Mouse (Mus musculus): ENCODE results near the gene Usp7. TPM values are rescaled to one million over a fixed set of nuclear protein-coding genes. Genes with fewer than 3 reads are reported as not detected.

Gene Usp7
- polyA plus RNA-seq, 1 experiment, result 94.8 TPM

GRCm38 (mm10) chr16:8717744-8718143, 74.4 kb downstream of the Usp7 start:
- Histone ChIP-seq H3K27ac (ENCODE audit: control insufficient read depth, insufficient read depth, low read length) (no peak overlapping the region), H3K36me3 (ENCODE audit: control insufficient read depth, insufficient read depth, low read length) (peaks cover 37% of the 10 kb centered on the region), H3K4me3 (ENCODE audit: control insufficient read depth, insufficient read depth, low read length) (no peak overlapping the region), H3K27me3 (ENCODE audit: control insufficient read depth, insufficient read depth, low read length) (no peaks in the 10 kb centered on the region), H3K4me1 (replicated peaks; ENCODE audit: control insufficient read depth, insufficient read depth, low read length) (peaks cover 14% of the 10 kb centered on the region)
- 96% methylated on average over 10 of the region's 10 CpGs for WGBS
- TF ChIP-seq CTCF (IDR thresholded peaks at IDR 0.05; ENCODE audit: borderline replicate concordance, control insufficient read depth, extremely low read depth, insufficient read depth, low read length, poor library complexity) (no peak), POLR2A (IDR thresholded peaks at IDR 0.05; ENCODE audit: control insufficient read depth, extremely low read depth, insufficient read depth, low read length, poor library complexity) (no peak)
- DNase-seq, result no peak

- H3K36me3 ChIP-seq (ENCODE audit: control insufficient read depth, insufficient read depth, low read length), result peaks cover 50% of the 10 kb centered on the region
- H3K4me1 ChIP-seq (replicated peaks; ENCODE audit: control insufficient read depth, insufficient read depth, low read length), result peaks cover 11% of the 10 kb centered on the region
- H3K27ac ChIP-seq (ENCODE audit: control insufficient read depth, insufficient read depth, low read length), result no peak overlapping the region
- H3K27me3 ChIP-seq (ENCODE audit: control insufficient read depth, insufficient read depth, low read length), result no peaks in the 10 kb centered on the region
- H3K4me3 ChIP-seq (ENCODE audit: control insufficient read depth, insufficient read depth, low read length), result no peak overlapping the region
- WGBS, result 84% methylated on average over 6 of the region's 6 CpGs
- TF ChIP-seq CTCF (IDR thresholded peaks at IDR 0.05; ENCODE audit: borderline replicate concordance, control insufficient read depth, extremely low read depth, insufficient read depth, low read length, poor library complexity), result no peak
- no peak for DNase-seq
Observed at GRCm38 (mm10) chr16:8716300-8716699, 75.8 kb downstream of the Usp7 start.

- 92% methylated on average over 10 of the region's 10 CpGs for WGBS
- peaks cover 9% of the 10 kb centered on the region for H3K4me1 ChIP-seq (replicated peaks; ENCODE audit: control insufficient read depth, insufficient read depth, low read length)
- peaks cover 57% of the 10 kb centered on the region for H3K36me3 ChIP-seq (ENCODE audit: control insufficient read depth, insufficient read depth, low read length)
- no peaks in the 10 kb centered on the region for H3K27me3 ChIP-seq (ENCODE audit: control insufficient read depth, insufficient read depth, low read length)
- H3K4me3 ChIP-seq (ENCODE audit: control insufficient read depth, insufficient read depth, low read length), result no peak overlapping the region
- DNase-seq, result no peak
- no peak overlapping the region for H3K27ac ChIP-seq (ENCODE audit: control insufficient read depth, insufficient read depth, low read length)
- TF ChIP-seq CTCF (IDR thresholded peaks at IDR 0.05; ENCODE audit: borderline replicate concordance, control insufficient read depth, extremely low read depth, insufficient read depth, low read length, poor library complexity) (no peak), POLR2A (IDR thresholded peaks at IDR 0.05; ENCODE audit: control insufficient read depth, extremely low read depth, insufficient read depth, low read length, poor library complexity) (no peak)
Observed at GRCm38 (mm10) chr16:8715513-8716080, 76.5 kb downstream of the Usp7 start.

GRCm38 (mm10) chr16:8714851-8715250, 77.3 kb downstream of the Usp7 start:
- DNase-seq, result no peak
- no peaks in the 10 kb centered on the region for H3K27me3 ChIP-seq (ENCODE audit: control insufficient read depth, insufficient read depth, low read length)
- no peak overlapping the region for H3K27ac ChIP-seq (ENCODE audit: control insufficient read depth, insufficient read depth, low read length)
- H3K4me1 ChIP-seq (replicated peaks; ENCODE audit: control insufficient read depth, insufficient read depth, low read length), result peaks cover 7% of the 10 kb centered on the region
- peaks cover 65% of the 10 kb centered on the region for H3K36me3 ChIP-seq (ENCODE audit: control insufficient read depth, insufficient read depth, low read length)
- H3K4me3 ChIP-seq (ENCODE audit: control insufficient read depth, insufficient read depth, low read length), result no peak overlapping the region
- 89% methylated on average over 5 of the region's 5 CpGs for WGBS
- TF ChIP-seq POLR2A (IDR thresholded peaks at IDR 0.05; ENCODE audit: control insufficient read depth, extremely low read depth, insufficient read depth, low read length, poor library complexity) (no peak), CTCF (IDR thresholded peaks at IDR 0.05; ENCODE audit: borderline replicate concordance, control insufficient read depth, extremely low read depth, insufficient read depth, low read length, poor library complexity) (no peak)

DNA sequence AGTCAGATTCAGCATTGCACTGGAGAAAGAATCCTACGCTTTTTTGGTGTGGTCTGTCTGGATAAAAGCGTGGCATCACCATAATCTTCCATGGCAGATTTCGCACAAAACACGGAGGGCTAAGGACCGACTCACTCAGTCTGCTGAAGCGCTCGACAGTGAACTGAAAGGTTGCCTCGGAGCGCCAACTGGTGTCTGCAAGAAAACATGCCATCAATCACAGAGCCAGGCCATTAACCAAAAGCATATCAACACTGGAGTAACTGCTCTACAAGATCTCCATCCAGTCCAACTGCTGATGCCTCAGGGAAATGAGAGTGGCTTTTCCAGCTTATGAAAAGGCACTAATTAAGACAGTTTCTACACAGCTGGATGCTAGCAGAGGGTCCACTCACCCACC, 80.1 kb downstream of the Usp7 start:
- Histone ChIP-seq H3K4me1 (replicated peaks; ENCODE audit: control insufficient read depth, insufficient read depth, low read length) (no peaks in the 10 kb centered on the region), H3K4me3 (ENCODE audit: control insufficient read depth, insufficient read depth, low read length) (no peak overlapping the region), H3K27me3 (ENCODE audit: control insufficient read depth, insufficient read depth, low read length) (no peaks in the 10 kb centered on the region), H3K36me3 (ENCODE audit: control insufficient read depth, insufficient read depth, low read length) (peaks cover 93% of the 10 kb centered on the region), H3K27ac (ENCODE audit: control insufficient read depth, insufficient read depth, low read length) (no peak overlapping the region)
- 96% methylated on average over 9 of the region's 9 CpGs for WGBS
- TF ChIP-seq CTCF (IDR thresholded peaks at IDR 0.05; ENCODE audit: borderline replicate concordance, control insufficient read depth, extremely low read depth, insufficient read depth, low read length, poor library complexity) (no peak), POLR2A (IDR thresholded peaks at IDR 0.05; ENCODE audit: control insufficient read depth, extremely low read depth, insufficient read depth, low read length, poor library complexity) (no peak)
- DNase-seq, result no peak

- Histone ChIP-seq H3K4me3 (ENCODE audit: control insufficient read depth, insufficient read depth, low read length) (no peak overlapping the region), H3K27me3 (ENCODE audit: control insufficient read depth, insufficient read depth, low read length) (no peaks in the 10 kb centered on the region), H3K27ac (ENCODE audit: control insufficient read depth, insufficient read depth, low read length) (no peak overlapping the region), H3K36me3 (ENCODE audit: control insufficient read depth, insufficient read depth, low read length) (peaks cover 97% of the 10 kb centered on the region), H3K4me1 (replicated peaks; ENCODE audit: control insufficient read depth, insufficient read depth, low read length) (no peaks in the 10 kb centered on the region)
- TF ChIP-seq CTCF (IDR thresholded peaks at IDR 0.05; ENCODE audit: borderline replicate concordance, control insufficient read depth, extremely low read depth, insufficient read depth, low read length, poor library complexity), result no peak
- no peak for TF ChIP-seq POLR2A (IDR thresholded peaks at IDR 0.05; ENCODE audit: control insufficient read depth, extremely low read depth, insufficient read depth, low read length, poor library complexity)
- no peak for DNase-seq
- WGBS, result 97% methylated on average over 3 of the region's 3 CpGs
Observed at GRCm38 (mm10) chr16:8700586-8700985, 91.5 kb downstream of the Usp7 start.

DNA sequence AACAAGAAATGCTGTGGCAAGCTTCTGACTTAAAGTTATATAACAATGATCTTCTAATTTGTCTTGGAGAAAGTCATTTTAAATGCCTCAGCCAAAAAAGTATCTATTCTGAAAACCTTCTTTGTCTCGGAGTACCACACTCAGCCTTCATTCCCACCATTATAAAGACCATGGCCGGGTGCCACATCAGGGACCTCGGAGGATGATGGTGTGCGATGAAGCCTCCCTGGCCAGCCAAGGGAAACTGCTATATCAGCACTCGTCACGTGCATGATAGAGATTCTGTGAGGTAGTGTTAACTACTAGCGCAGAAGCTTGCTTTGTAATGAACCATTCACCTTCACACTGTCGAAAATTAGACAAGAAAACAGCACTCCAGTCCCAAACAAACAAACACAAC, 92.6 kb downstream of the Usp7 start:
- Histone ChIP-seq H3K4me1 (replicated peaks; ENCODE audit: control insufficient read depth, insufficient read depth, low read length) (no peaks in the 10 kb centered on the region), H3K27me3 (ENCODE audit: control insufficient read depth, insufficient read depth, low read length) (no peaks in the 10 kb centered on the region), H3K27ac (ENCODE audit: control insufficient read depth, insufficient read depth, low read length) (no peak overlapping the region), H3K4me3 (ENCODE audit: control insufficient read depth, insufficient read depth, low read length) (no peak overlapping the region), H3K36me3 (ENCODE audit: control insufficient read depth, insufficient read depth, low read length) (peaks cover 99% of the 10 kb centered on the region)
- TF ChIP-seq CTCF (IDR thresholded peaks at IDR 0.05; ENCODE audit: borderline replicate concordance, control insufficient read depth, extremely low read depth, insufficient read depth, low read length, poor library complexity) (no peak), POLR2A (IDR thresholded peaks at IDR 0.05; ENCODE audit: control insufficient read depth, extremely low read depth, insufficient read depth, low read length, poor library complexity) (no peak)
- WGBS, result 95% methylated on average over 8 of the region's 8 CpGs
- no peak for DNase-seq
